Mouse (Mus musculus) lung, embryonic 14.5 days (tissue): ENCODE data around the gene March10. TPM values are rescaled to one million over a fixed set of nuclear protein-coding genes. Genes with fewer than 3 reads are reported as not detected.

Source experiments
- ATAC-seq: fragments of 200-750 bp; cut with Nextera tagmentation; 2 replicates; pipeline ENCODE4 v1.8.0; 2017; ENCODE audit warnings: mild to moderate bottlenecking, moderate TSS enrichment, moderate library complexity; ENCODE audit not compliant: insufficient read depth
- DNase-seq: peaks from one replicate; pipeline ENCODE4 v3.0.0-alpha.2; 2015
- H3K27ac ChIP-seq: fragments of 300-500 bp; sonication (generic); 2 replicates; pipeline ENCODE4 v1.5.1; 2014; ENCODE audit warnings: low read depth, mild to moderate bottlenecking, moderate library complexity
- H3K27me3 ChIP-seq: fragments of 300-500 bp; sonication (generic); 2 replicates; pipeline ENCODE4 v1.6.1; 2014; ENCODE audit warnings: low read length, control low read depth; ENCODE audit not compliant: insufficient read depth
- H3K36me3 ChIP-seq: fragments of 300-500 bp; sonication (generic); 2 replicates; pipeline ENCODE4 v1.6.1; 2014; ENCODE audit warnings: control low read depth; ENCODE audit not compliant: insufficient read depth
- H3K4me1 ChIP-seq: fragments of 300-500 bp; sonication (generic); 2 replicates; pipeline ENCODE4 v1.6.1; 2014; ENCODE audit warnings: antibody characterized with exemption, control low read depth; ENCODE audit not compliant: insufficient read depth
- H3K4me2 ChIP-seq: fragments of 300-500 bp; sonication (generic); 2 replicates; pipeline ENCODE4 v1.6.1; 2014; ENCODE audit warnings: mild to moderate bottlenecking
- H3K4me3 ChIP-seq: fragments of 300-500 bp; sonication (generic); 2 replicates; pipeline ENCODE4 v1.5.1; 2014; ENCODE audit warnings: low read depth, low read length
- H3K9ac ChIP-seq: fragments of 300-500 bp; sonication (generic); 2 replicates; pipeline ENCODE4 v1.6.1; 2014
- H3K9me3 ChIP-seq: fragments of 300-500 bp; sonication (generic); 2 replicates; pipeline ENCODE4 v1.6.1; 2016; ENCODE audit warnings: low read depth, low read length, control low read depth
- CTCF ChIP-seq: IDR thresholded peaks from 2 replicates; pipeline ENCODE4 v1.5.1; 2016; ENCODE audit warnings: antibody characterized with exemption, low read depth
- WGBS: fragments of 180-500 bp; shearing (Covaris S2); extraction: QIAGEN DNeasy Blood & Tissue Kit; methylation state at CpG from one replicate; pipeline ENCODE4 v1.1.7; 2014; 5-methylcytosine and 5-hydroxymethylcytosine counted together
- polyA plus RNA-seq: library from polyadenylated mRNA; unstranded; fragments of >200 nt; fragmentation: Nextera tagmentation; extraction: Ambion mirVana; gene quantifications from 2 replicates; pipeline ENCODE4 v1.2.1, GENCODE M21; 2014

Gene March10
- polyA plus RNA-seq, 1 experiment from 2014 or later, result not detected

DNA sequence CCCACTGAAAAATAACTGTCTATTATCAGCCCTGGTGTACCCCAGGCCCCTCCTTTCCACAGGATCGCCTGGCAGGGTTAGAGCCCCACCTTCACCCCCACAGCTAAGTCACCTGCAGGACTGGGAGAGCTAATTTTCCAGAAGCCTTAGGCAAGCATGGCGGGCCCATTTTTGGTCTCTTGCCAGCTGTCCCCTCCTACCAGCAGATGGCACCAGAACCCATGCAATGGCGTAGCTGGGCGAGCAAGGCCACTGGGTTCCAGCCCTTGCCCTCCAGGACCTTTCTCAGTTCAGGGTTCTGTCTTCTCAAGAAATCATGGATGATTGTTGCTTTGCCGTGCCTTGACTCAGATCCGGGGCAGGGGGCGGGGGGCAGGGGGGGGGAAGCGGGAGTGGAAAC is 124.1 kb downstream of the March10 start:
- Histone ChIP-seq H3K4me2 (no peak overlapping the region), H3K27me3 (no peaks in the 10 kb centered on the region), H3K9me3 (no peaks in the 10 kb centered on the region), H3K27ac (no peak overlapping the region; the same call in 1 of the 2 replicates), H3K4me1 (peaks cover 4% of the 10 kb centered on the region), H3K4me3 (no peak overlapping the region), H3K36me3 (peaks cover 35% of the 10 kb centered on the region), H3K9ac (no peak overlapping the region)
- TF ChIP-seq CTCF, result peak; percentile 76
- 76% methylated on average over 8 of the region's 8 CpGs for WGBS
- ATAC-seq (no peak), DNase-seq (peak; percentile 84)

DNA sequence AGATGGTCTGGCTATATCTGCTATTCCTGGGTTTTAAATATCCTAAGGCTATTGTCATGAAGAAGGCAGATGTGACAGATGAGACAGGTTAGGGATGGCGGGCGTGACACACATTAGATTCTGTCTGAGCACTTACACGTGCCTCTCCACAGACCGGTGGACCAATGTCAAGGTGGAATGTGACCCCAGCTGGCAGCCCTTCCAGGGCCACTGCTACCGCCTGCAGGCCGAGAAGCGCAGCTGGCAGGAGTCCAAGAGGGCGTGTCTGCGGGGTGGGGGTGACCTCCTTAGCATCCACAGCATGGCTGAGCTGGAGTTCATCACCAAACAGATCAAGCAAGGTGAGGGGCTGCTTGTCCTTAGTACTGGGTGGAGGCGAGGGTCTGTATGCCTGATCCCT is 124.8 kb downstream of the March10 start:
- Histone ChIP-seq H3K9me3 (no peaks in the 10 kb centered on the region), H3K4me3 (no peak overlapping the region), H3K27ac (no peak overlapping the region), H3K36me3 (peaks cover 38% of the 10 kb centered on the region), H3K27me3 (no peaks in the 10 kb centered on the region), H3K4me1 (peaks cover 4% of the 10 kb centered on the region), H3K9ac (no peak overlapping the region), H3K4me2 (no peak overlapping the region)
- ATAC-seq (no peak), DNase-seq (peak; percentile 75)
- TF ChIP-seq CTCF, result peak; percentile 38
- 26% methylated on average over 10 of the region's 10 CpGs for WGBS

DNA sequence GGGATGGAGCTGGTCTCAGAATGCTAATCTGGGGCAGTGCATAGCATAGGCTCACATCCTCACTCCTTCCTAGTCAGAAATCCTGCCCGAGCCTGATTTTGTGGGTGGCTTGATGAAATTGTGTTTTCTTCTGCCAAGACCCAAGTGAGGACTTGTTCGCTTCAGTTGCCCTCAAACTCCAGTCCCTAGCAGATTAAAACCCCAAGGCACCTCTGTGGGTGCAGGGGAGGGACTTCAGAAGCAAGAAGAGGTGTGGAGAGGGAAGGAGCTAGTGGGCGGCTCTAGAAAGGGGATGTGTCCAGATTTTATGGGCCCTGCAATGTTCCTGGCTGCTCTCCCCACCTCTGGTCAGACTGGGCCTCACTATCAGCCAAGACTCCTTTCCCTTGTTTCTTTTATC is 125.4 kb downstream of the March10 start:
- H3K27ac ChIP-seq, result no peak overlapping the region
- no peak for ATAC-seq
- 82% methylated on average over 3 of the region's 3 CpGs for WGBS
- H3K9me3 ChIP-seq, result no peaks in the 10 kb centered on the region
- H3K27me3 ChIP-seq, result no peaks in the 10 kb centered on the region
- no peak overlapping the region for H3K9ac ChIP-seq
- H3K4me1 ChIP-seq, result peaks cover 4% of the 10 kb centered on the region
- no peak for DNase-seq
- peaks cover 38% of the 10 kb centered on the region for H3K36me3 ChIP-seq
- TF ChIP-seq CTCF, result no peak
- no peak overlapping the region for H3K4me3 ChIP-seq
- no peak overlapping the region for H3K4me2 ChIP-seq

DNA sequence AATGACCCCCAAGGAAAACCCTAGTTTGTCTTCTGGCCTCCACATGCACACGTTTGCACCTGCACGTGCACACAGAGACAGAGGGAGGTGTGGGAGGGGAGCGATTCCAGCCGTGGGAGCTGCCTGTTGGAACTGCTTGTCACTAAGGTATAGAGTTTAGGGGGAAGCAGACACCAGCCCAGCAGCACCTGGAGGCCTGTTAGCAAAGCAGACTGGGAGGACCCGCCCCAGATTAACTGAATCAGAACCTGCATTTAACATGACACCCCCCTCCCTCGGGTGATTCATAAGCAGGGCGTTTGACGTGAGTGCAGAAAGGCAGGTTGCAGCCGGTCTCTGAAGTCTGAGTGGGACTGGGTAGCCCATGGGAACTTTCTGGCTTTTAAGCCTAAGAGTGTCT is 126.6 kb downstream of the March10 start:
- no peak for DNase-seq
- TF ChIP-seq CTCF, result no peak
- peaks cover 42% of the 10 kb centered on the region for H3K36me3 ChIP-seq
- H3K9ac ChIP-seq, result no peak overlapping the region
- no peak overlapping the region for H3K4me2 ChIP-seq
- peaks cover 4% of the 10 kb centered on the region for H3K4me1 ChIP-seq
- no peaks in the 10 kb centered on the region for H3K9me3 ChIP-seq
- no peak for ATAC-seq
- no peaks in the 10 kb centered on the region for H3K27me3 ChIP-seq
- WGBS, result 60% methylated on average over 9 of the region's 9 CpGs
- no peak overlapping the region for H3K4me3 ChIP-seq
- H3K27ac ChIP-seq, result no peak overlapping the region

DNA sequence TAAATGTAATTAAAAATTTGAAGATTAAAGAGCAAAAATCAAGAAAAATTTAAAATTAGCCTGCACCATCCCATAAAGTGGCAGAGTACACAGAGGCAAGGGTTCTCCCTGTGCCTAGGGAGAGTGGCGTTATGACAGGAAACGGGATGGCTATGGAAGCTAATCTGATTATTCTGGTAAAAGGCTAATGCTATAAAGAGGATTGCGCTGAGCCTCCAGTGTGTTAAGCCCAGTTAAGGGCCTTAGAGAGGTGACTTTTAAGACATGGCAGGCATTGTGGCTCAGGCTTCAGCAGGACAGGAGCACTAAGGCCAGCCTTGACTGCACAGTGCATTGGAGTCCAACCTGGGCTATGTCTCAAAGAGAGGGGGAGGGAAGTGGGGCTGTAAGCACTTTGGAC is 129.4 kb downstream of the March10 start:
- no peak for TF ChIP-seq CTCF
- Histone ChIP-seq H3K27me3 (no peaks in the 10 kb centered on the region), H3K9ac (no peak overlapping the region), H3K27ac (no peak overlapping the region), H3K36me3 (peaks cover 42% of the 10 kb centered on the region), H3K4me2 (no peak overlapping the region), H3K4me3 (no peak overlapping the region), H3K4me1 (no peaks in the 10 kb centered on the region; the same call in 1 of the 2 replicates), H3K9me3 (no peaks in the 10 kb centered on the region)
- DNase-seq (no peak), ATAC-seq (no peak)
- WGBS, result 90% methylated on average over 3 of the region's 3 CpGs

DNA sequence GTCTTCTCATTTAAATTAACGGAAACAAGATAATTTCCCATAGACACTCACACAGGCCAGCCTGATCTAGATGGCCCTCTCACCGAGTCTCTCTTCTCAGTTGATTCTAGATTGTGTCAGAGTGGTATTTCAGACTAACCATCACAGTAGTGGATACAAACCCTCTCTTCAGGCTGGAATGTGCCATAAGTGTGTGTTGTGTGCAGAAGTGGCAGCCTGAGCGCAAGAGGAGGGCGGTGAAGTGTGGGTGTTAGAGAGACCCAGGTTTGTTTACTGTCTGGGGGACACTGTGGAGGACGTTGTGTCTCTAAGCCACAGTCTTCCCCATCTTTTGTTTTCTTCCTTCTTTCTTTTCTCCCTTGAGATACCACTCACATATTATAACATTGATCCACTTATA is 133.0 kb downstream of the March10 start:
- 58% methylated on average over 5 of the region's 5 CpGs for WGBS
- no peak overlapping the region for H3K4me2 ChIP-seq
- H3K27ac ChIP-seq, result no peak overlapping the region
- peaks cover 32% of the 10 kb centered on the region; the same call in 1 of the 2 replicates for H3K36me3 ChIP-seq
- TF ChIP-seq CTCF, result no peak
- no peaks in the 10 kb centered on the region for H3K9me3 ChIP-seq
- peak; percentile 24; the same call in 1 of the 2 replicates for ATAC-seq
- no peaks in the 10 kb centered on the region for H3K27me3 ChIP-seq
- H3K4me3 ChIP-seq, result no peak overlapping the region
- no peaks in the 10 kb centered on the region for H3K4me1 ChIP-seq
- H3K9ac ChIP-seq, result no peak overlapping the region
- DNase-seq, result no peak

DNA sequence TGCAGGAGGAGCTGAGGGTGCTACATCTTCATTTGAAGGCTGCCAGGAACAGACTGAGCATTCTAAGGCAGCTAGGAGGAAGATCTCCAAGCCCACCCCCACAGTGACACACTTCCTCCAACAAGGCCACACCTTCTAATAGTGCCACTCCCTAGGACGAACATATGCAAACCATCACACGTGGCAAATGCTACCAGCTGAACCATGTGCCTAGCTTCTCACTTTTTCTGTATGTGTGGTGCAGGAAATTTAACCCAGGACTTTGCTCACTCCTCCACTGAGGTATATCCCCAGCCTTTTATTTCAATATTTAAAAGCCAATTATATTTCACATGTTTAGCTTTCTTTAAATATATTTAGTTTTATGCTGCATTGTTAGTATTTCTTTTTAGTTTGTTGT is 135.4 kb downstream of the March10 start:
- no peaks in the 10 kb centered on the region for H3K27me3 ChIP-seq
- no peaks in the 10 kb centered on the region for H3K4me1 ChIP-seq
- H3K4me3 ChIP-seq, result no peak overlapping the region
- ATAC-seq, result no peak
- no peak for DNase-seq
- no peak overlapping the region for H3K27ac ChIP-seq
- H3K9me3 ChIP-seq, result no peaks in the 10 kb centered on the region
- 78% methylated on average over 2 of the region's 2 CpGs for WGBS
- no peak for TF ChIP-seq CTCF
- peaks cover 8% of the 10 kb centered on the region; the same call in 1 of the 2 replicates for H3K36me3 ChIP-seq
- no peak overlapping the region for H3K9ac ChIP-seq
- H3K4me2 ChIP-seq, result no peak overlapping the region

DNA sequence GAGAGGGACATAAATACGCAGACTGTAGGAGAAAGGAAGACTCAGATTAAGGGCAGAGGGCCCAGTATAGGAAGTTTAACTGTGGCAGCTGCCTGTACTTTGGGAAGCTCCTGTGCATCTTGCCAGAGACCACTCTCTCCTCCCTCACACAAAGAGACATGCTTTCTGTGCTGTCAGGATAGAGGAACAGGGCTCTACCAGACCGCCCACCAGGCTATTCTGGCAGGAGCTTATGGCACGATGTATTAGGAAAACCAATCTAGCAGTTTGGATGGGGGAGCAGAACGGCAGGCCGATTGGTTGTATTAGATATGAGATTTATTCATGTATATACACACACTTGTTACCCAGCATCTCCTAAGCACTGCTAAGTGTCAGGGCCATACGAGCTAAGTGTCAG is 138.8 kb downstream of the March10 start:
- H3K27me3 ChIP-seq, result no peaks in the 10 kb centered on the region
- no peak overlapping the region for H3K27ac ChIP-seq
- H3K4me3 ChIP-seq, result no peak overlapping the region
- no peaks in the 10 kb centered on the region for H3K9me3 ChIP-seq
- no peak overlapping the region for H3K4me2 ChIP-seq
- DNase-seq (no peak), ATAC-seq (no peak)
- TF ChIP-seq CTCF, result no peak
- no peak overlapping the region for H3K9ac ChIP-seq
- 0 out of 2 replicates have a peak, but pooled peaks cover 3% of the 10 kb centered on the region for H3K36me3 ChIP-seq
- peaks cover 18% of the 10 kb centered on the region for H3K4me1 ChIP-seq
- 90% methylated on average over 6 of the region's 6 CpGs for WGBS
